Mouse (Mus musculus): ENCODE measurements around the gene Clec16a.

- no peak for TF ChIP-seq CTCF (conservative IDR thresholded peaks at IDR 0.05; ENCODE audit: insufficient read depth, insufficient read length, low read depth, low read length)
- TF ChIP-seq POLR2A (IDR thresholded peaks at IDR 0.05; ENCODE audit: low read depth, low read length): no peak
These were observed 97.9 kb downstream of the Clec16a start for GRCm38 (mm10) chr16:10642857-10643633.

Measured in kidney, adult 2 months (tissue).